Mouse (Mus musculus): ENCODE measurements around the gene Gps1. TPM values are rescaled to one million over a fixed set of nuclear protein-coding genes. Genes with fewer than 3 reads are reported as not detected.
"Not testable (repeated sequence)": the region's sequence is repeated elsewhere in the genome, so short reads cannot be mapped to it uniquely, and the experiment has no call there.

Gene Gps1
- polyA plus RNA-seq, 1 experiment from 2014 or later = 242 TPM

DNA sequence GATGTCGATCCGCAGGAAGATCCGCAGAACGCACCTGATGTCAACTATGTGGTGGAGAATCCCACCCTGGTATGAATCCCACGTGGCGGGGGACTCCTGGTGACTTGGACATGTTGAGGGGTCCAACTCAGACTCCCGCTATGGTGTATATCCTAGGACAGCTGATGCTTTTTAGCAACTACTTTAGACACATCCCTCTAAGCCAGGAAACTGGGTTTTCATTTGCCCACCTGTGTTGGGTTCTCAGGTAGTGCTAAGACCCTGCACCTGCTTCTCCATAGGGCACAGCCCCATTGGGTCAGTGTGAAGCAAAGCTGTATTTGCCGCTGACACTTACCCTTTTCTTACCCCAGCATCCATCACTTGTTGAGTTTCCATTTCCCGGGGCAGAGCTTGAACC is 1.1 kb downstream of the Gps1 start:
- Histone ChIP-seq H3K9ac (replicated peaks) (peak overlapping the region; percentile 89), H3K4me3 (replicated peaks) (peak overlapping the region; percentile 99), H3K36me3 (peaks cover 62% of the 10 kb centered on the region), H3K4me2 (peak overlapping the region; percentile 95), H3K4me1 (replicated peaks) (peaks cover 20% of the 10 kb centered on the region), H3K27ac (peak overlapping the region; percentile 85; the same call in 1 of the 2 replicates), H3K27me3 (no peaks in the 10 kb centered on the region), H3K9me3 (no peaks in the 10 kb centered on the region)
- WGBS = 38% methylated on average over 9 of the region's 9 CpGs
- no peak for ATAC-seq (ENCODE audit: insufficient number of reproducible peaks, insufficient read depth, low FRiP score, low TSS enrichment, low read depth)

DNA sequence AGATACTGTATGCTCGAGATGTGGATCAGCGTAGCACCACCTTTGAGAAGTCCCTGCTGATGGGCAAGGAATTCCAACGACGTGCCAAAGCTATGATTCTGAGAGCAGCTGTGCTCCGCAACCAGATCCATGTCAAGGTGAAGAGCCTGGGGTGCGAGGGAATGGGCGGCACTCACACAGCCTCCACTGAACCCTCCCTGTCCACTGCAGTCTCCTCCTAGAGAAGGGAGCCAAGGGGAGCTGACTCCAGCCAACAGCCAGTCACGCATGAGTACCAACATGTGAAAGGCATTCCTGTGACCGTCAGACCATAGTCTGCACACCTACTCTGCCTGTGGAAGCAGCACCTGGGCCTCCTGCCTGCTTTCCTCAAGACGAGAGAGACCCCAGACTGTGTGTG is 4.4 kb downstream of the Gps1 start:
- Histone ChIP-seq H3K36me3 (peaks cover 75% of the 10 kb centered on the region), H3K4me1 (replicated peaks) (peaks cover 11% of the 10 kb centered on the region)
- H3K4me2 ChIP-seq; H3K9ac ChIP-seq (replicated peaks); H3K27ac ChIP-seq; H3K4me3 ChIP-seq (replicated peaks); ATAC-seq (ENCODE audit: insufficient number of reproducible peaks, insufficient read depth, low FRiP score, low TSS enrichment, low read depth); H3K27me3 ChIP-seq; H3K9me3 ChIP-seq: not testable (repeated sequence)
- 83% methylated on average over 10 of the region's 10 CpGs for WGBS

DNA sequence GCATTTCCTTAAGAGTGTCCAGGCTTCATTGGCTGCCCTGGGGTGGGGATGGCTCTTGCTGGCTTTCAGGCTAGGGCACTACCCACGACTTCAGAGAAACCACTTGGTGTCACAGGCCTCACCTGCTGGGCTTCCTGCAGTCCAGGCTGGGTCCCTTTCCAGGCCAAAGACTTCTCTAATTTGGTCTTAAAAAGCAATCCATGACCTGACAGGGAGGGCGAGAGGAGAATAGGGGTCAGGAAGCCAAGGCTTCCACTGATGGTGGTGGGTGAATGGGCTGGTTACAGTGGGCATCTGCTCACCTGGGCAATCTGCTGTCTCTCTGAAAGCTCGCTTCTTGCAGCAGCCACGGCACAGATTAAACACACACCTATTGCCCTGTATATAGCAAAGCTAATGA is 5.3 kb downstream of the Gps1 start:
- Histone ChIP-seq H3K27me3 (no peaks in the 10 kb centered on the region), H3K4me1 (replicated peaks) (peaks cover 9% of the 10 kb centered on the region), H3K9ac (replicated peaks) (no peak overlapping the region), H3K36me3 (peaks cover 84% of the 10 kb centered on the region), H3K4me3 (replicated peaks) (no peak overlapping the region), H3K4me2 (no peak overlapping the region), H3K27ac (no peak overlapping the region), H3K9me3 (no peaks in the 10 kb centered on the region)
- no peak for ATAC-seq (ENCODE audit: insufficient number of reproducible peaks, insufficient read depth, low FRiP score, low TSS enrichment, low read depth)
- WGBS = 86% methylated on average over 4 of the region's 4 CpGs

DNA sequence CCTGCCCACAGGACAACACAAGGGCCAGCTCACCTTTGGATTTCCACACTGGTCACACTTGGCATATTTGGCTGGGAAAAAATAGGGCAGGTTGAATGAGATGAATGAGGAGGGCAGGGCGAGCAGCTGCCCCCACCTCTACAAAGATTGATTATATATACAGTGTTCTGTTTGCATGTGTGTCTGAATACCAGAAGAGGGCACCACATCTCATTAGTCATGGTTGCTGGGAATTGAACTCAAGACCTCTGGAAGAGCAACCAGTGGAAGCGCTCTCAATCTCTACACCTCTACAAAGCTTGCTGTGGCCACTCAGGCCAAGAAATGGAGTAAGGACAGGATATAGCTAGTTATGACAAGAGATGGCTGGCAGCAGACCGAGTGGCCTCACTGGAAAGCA is 5.7 kb downstream of the Gps1 start:
- H3K27me3 ChIP-seq = no peaks in the 10 kb centered on the region
- H3K4me3 ChIP-seq (replicated peaks) = no peak overlapping the region
- no peak overlapping the region for H3K9ac ChIP-seq (replicated peaks)
- peaks cover 13% of the 10 kb centered on the region for H3K4me1 ChIP-seq (replicated peaks)
- 80% methylated on average over 3 of the region's 3 CpGs for WGBS
- ATAC-seq (ENCODE audit: insufficient number of reproducible peaks, insufficient read depth, low FRiP score, low TSS enrichment, low read depth) = no peak
- H3K27ac ChIP-seq = no peak overlapping the region
- H3K9me3 ChIP-seq = no peaks in the 10 kb centered on the region
- H3K36me3 ChIP-seq = peaks cover 88% of the 10 kb centered on the region
- no peak overlapping the region for H3K4me2 ChIP-seq

DNA sequence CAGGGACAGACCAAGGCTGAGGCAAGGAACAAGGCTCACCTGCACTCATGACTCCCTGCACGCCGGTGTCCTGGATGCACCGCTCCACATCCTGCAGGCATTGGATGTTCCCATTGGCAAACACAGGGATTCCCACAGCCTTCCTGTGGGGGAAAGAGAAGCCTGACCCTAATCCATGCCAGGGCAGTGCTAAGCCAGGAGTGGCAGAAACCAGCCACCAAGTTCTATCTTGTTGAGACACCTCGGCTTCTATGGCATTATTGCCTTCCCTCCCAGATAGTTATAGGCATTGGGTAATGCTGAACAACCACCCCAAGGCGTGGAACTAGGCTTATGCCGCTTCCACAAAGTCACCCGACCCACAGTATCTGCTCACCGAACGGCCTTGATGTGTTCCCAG is 8.6 kb downstream of the Gps1 start:
- WGBS = 95% methylated on average over 9 of the region's 9 CpGs
- H3K4me2 ChIP-seq = no peak overlapping the region
- no peak for ATAC-seq (ENCODE audit: insufficient number of reproducible peaks, insufficient read depth, low FRiP score, low TSS enrichment, low read depth)

DNA sequence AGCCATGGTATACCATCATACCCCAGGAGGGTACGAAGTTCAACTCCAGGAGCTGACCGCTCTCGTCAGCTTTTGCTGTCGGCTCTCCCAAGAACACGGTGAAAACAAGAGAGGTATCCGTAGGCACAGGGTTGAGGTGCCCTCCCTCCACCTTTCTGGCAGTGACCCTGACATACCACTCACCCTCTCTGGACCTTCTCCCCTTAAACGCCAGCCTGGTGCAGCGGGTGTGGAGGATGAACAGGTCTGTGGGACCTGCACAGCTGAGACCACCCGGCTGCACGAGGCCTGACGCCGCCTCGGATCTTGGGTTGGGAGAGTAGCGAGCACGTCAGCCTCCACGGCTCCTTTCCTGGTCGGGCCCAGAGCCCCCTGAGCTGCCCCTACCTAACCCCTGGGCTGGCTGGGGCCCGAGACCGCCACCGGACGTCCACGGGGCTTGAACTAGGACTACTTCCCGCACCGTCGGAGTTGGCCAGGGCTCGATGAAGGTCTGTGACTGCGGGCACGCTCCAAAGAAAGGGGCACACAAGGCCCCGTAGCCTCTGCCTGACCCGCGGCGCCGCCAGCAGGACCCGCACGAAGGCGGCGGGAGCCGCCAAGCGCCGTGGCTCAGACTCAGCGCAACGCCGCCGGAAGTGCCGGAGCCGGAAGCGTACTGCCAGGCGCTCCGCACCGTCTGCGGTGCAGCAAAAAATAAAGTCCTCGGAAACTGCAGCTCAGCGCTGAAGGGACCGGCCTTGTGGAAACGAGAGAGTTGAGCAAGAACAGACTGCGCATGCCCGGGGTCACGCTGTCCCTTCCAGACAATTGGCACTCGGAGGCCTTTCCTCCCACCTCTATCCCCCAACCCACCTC is 11.9 kb downstream of the Gps1 start, which contains the start of gene Dus1l:
Dus1l (minus strand) TSS at position 648 of the 858 bp plus-strand sequence.
- 2% methylated on average over 59 of the region's 59 CpGs for WGBS
- Histone ChIP-seq H3K36me3 (peaks cover 41% of the 10 kb centered on the region), H3K27ac (peak within 1 kb of the TSS; percentile 85), H3K27me3 (no peaks in the 10 kb centered on the region), H3K4me1 (replicated peaks) (peaks cover 21% of the 10 kb centered on the region), H3K9me3 (no peaks in the 10 kb centered on the region), H3K4me2 (peak within 1 kb of the TSS; percentile 98), H3K4me3 (replicated peaks) (peak within 1 kb of the TSS; percentile 99), H3K9ac (replicated peaks) (peak within 1 kb of the TSS; percentile 94)
- peak; percentile 78 for ATAC-seq (ENCODE audit: insufficient number of reproducible peaks, insufficient read depth, low FRiP score, low TSS enrichment, low read depth)

More for the DNA sequence above, 8.6 kb downstream of the Gps1 start:
- Histone ChIP-seq H3K36me3 (peaks cover 71% of the 10 kb centered on the region), H3K4me3 (replicated peaks) (no peak overlapping the region), H3K4me1 (replicated peaks) (peaks cover 14% of the 10 kb centered on the region), H3K9ac (replicated peaks) (no peak overlapping the region), H3K27ac (no peak overlapping the region), H3K9me3 (no peaks in the 10 kb centered on the region), H3K27me3 (no peaks in the 10 kb centered on the region)

DNA sequence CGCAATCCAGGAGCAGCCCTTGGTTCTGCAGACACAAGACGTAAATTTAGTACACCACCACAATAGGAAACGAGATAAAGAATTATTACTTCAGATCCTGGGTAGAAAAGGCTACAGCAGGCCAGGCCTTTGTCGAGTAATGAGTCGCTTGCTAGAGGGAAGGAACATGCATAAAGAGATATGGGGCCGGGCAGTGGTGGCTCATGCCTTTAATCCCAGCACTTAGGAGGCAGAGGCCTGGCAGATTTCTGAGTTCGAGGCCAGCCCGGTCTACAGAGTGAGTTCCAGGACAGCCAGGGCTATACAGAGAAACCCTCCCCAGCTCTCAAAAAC is 12.5 kb downstream of the Gps1 start:
- 30% methylated on average over 8 of the region's 8 CpGs for WGBS
- H3K27ac ChIP-seq = peak overlapping the region; percentile 85
- H3K4me1 ChIP-seq (replicated peaks) = peaks cover 21% of the 10 kb centered on the region
- H3K27me3 ChIP-seq = no peaks in the 10 kb centered on the region
- H3K4me3 ChIP-seq (replicated peaks) = peak overlapping the region; percentile 99
- peaks cover 35% of the 10 kb centered on the region for H3K36me3 ChIP-seq
- H3K9me3 ChIP-seq = no peaks in the 10 kb centered on the region
- ATAC-seq (ENCODE audit: insufficient number of reproducible peaks, insufficient read depth, low FRiP score, low TSS enrichment, low read depth) = no peak
- peak overlapping the region; percentile 94 for H3K9ac ChIP-seq (replicated peaks)
- H3K4me2 ChIP-seq = peak overlapping the region; percentile 98

DNA sequence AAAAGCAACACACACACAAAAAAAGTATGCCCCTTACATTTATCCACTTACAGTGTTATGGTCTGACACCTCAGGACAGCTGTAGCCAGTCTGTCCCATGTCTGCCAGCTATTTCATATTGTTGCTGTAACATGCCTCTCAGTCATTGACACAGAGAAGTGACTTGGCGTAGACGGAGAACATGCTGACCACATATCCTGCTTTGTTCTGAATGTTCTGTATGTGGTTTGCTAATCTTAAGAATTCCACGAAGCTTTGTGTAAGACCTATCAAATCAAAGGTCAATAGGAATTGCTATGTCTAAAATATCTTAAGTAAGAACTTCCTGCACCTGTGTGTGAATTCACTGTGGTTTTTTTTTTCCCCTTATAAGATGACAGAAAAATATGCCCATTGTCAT is 14.2 kb downstream of the Gps1 start:
- Histone ChIP-seq H3K4me1 (replicated peaks) (peaks cover 21% of the 10 kb centered on the region), H3K4me2 (no peak overlapping the region), H3K4me3 (replicated peaks) (no peak overlapping the region), H3K9me3 (no peaks in the 10 kb centered on the region), H3K27me3 (no peaks in the 10 kb centered on the region), H3K9ac (replicated peaks) (no peak overlapping the region), H3K36me3 (peaks cover 18% of the 10 kb centered on the region), H3K27ac (no peak overlapping the region)
- ATAC-seq (ENCODE audit: insufficient number of reproducible peaks, insufficient read depth, low FRiP score, low TSS enrichment, low read depth) = no peak
- WGBS = 88% methylated on average over 3 of the region's 3 CpGs

DNA sequence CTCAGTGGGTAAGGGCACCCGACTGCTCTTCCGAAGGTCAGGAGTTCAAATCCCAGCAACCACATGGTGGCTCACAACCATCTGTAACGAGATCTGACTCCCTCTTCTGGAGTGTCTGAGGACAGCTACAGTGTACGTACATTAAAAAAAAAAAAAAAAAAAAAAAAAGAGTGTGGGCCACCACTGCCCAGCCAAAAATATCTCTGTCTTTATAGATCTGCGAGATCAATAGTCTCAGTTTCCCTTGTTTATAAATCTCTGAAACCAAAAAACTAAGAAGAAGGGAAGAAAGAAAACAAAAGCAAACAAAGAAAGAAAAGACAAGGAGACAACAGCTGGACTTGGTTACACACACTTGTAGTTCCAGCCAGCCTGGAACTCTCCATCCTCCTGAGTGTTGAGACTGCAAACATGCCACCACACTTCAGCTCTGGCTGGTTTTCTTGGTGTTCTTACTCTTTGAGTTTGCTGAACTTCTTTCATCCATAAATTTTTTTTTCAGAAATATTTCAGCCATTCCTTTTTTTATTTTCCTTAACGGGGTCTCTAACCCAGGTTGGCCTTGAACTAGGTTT is 15.3 kb downstream of the Gps1 start:
- Histone ChIP-seq H3K36me3 (peaks cover 6% of the 10 kb centered on the region; the same call in 1 of the 2 replicates), H3K9me3 (no peaks in the 10 kb centered on the region), H3K4me1 (replicated peaks) (peaks cover 19% of the 10 kb centered on the region), H3K4me2 (no peak overlapping the region), H3K4me3 (replicated peaks) (no peak overlapping the region), H3K27me3 (no peaks in the 10 kb centered on the region), H3K27ac (no peak overlapping the region; the same call in 1 of the 2 replicates), H3K9ac (replicated peaks) (no peak overlapping the region)
- 64% methylated on average over 6 of the region's 6 CpGs for WGBS
- no peak for ATAC-seq (ENCODE audit: insufficient number of reproducible peaks, insufficient read depth, low FRiP score, low TSS enrichment, low read depth)

DNA sequence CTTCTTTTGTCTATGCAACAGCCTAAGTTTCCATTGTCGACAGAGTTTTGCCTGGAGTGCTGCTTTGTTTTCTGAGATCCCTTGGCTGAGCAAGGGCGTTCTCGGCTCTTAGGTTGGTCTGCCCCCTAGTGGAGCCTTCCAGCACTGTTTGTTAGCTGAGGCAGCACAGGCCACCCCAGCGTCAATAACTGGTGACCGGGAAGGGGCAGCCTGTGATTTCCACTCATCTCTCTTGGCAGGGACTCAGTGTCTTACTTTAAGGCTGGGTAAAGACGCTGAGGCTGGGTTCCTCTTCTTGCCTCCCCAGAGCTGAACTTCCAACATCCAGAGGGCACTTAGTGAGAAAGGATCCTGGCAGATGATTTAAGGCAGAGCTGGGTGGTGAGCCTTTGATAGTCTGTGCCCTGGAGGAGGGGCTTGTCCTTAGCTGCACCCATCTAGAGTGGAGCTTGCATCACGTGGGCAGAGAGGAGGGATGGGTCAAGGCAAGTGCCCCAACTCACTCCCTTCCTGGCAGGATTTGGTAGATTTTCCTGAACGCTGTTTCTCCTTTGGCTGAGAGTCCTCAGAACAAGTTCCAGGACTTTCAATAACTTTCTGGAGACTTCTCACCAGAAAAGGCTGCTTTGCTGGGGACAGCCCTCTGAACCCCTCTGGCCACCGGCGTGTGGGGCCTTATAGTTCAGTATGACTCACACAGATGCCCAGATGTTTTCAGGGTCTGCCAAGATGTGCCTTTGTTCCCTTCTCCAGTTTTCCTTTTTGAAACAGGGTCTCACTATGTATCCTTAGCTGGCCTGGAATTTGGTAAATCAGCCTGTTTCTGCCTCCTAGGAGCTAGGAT is 16.2 kb downstream of the Gps1 start:
- H3K4me1 ChIP-seq (replicated peaks) = peaks cover 11% of the 10 kb centered on the region
- H3K27ac ChIP-seq = peak overlapping the region; percentile 56
- H3K9ac ChIP-seq (replicated peaks) = peak overlapping the region; percentile 40; the same call in 1 of the 2 replicates
- H3K27me3 ChIP-seq = no peaks in the 10 kb centered on the region
- H3K9me3 ChIP-seq = no peaks in the 10 kb centered on the region
- 0 out of 2 replicates have a peak, but pooled peaks have one; percentile 49 for ATAC-seq (ENCODE audit: insufficient number of reproducible peaks, insufficient read depth, low FRiP score, low TSS enrichment, low read depth)
- WGBS = 11% methylated on average over 10 of the region's 10 CpGs
- H3K4me2 ChIP-seq = peak overlapping the region; percentile 40
- H3K36me3 ChIP-seq = peaks cover 4% of the 10 kb centered on the region; the same call in 1 of the 2 replicates
- peak overlapping the region; percentile 17; the same call in 1 of the 2 replicates for H3K4me3 ChIP-seq (replicated peaks)

DNA sequence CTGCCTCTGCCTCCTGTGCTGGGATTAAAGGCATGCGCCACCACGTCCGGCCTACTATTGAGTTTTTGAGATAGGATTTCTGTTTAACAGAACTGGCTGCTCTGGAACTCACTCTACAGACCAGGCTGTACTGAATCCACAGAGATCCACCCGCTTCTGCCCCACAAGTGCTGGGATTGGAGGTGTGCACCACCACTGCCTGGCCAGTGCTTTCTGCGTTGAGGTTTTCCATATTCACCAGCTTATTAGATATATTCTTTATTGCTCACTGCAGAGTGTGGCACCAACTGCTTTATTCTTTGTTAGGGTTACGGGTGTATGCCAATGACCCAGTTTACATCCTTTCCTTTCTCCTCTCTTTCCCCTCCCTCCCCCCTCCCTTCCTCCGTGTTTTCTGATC is 20.2 kb downstream of the Gps1 start:
- no peak overlapping the region for H3K9ac ChIP-seq (replicated peaks)
- no peaks in the 10 kb centered on the region for H3K27me3 ChIP-seq
- peaks cover 43% of the 10 kb centered on the region for H3K36me3 ChIP-seq
- no peak for ATAC-seq (ENCODE audit: insufficient number of reproducible peaks, insufficient read depth, low FRiP score, low TSS enrichment, low read depth)
- H3K9me3 ChIP-seq = no peaks in the 10 kb centered on the region
- H3K4me3 ChIP-seq (replicated peaks) = no peak overlapping the region
- 85% methylated on average over 7 of the region's 7 CpGs for WGBS
- no peak overlapping the region for H3K4me2 ChIP-seq
- H3K4me1 ChIP-seq (replicated peaks) = peaks cover 7% of the 10 kb centered on the region; the same call in 1 of the 2 replicates
- no peak overlapping the region for H3K27ac ChIP-seq

Measured in limb, embryonic 12.5 days (tissue).